Mouse (Mus musculus) kidney, postnatal 0 days (tissue): ENCODE data around the gene Zfp974. TPM values are rescaled to one million over a fixed set of nuclear protein-coding genes. Genes with fewer than 3 reads are reported as not detected.
A peak's percentile ranks its signal among the peaks of the same experiment; 100 is the strongest.
"Not testable (repeated sequence)": the region's sequence is repeated elsewhere in the genome, so short reads cannot be mapped to it uniquely, and the experiment has no call there.

Experiments
- ATAC-seq: fragments of 200-750 bp; cut with Nextera tagmentation; replicated peaks from 2 replicates; pipeline ENCODE4 v1.8.0; 2017; ENCODE audit warnings: low read depth, moderate number of reproducible peaks, moderate TSS enrichment, moderate library complexity; ENCODE audit not compliant: low FRiP score
- DNase-seq: peaks from one replicate; pipeline ENCODE4 v3.0.0-alpha.2; 2016; ENCODE audit warnings: low spot score
- H3K27ac ChIP-seq: fragments of 300-500 bp; sonication (generic); 2 replicates; pipeline ENCODE4 v1.5.1; 2014; ENCODE audit warnings: mild to moderate bottlenecking
- H3K27me3 ChIP-seq: fragments of 300-500 bp; sonication (generic); 2 replicates; pipeline ENCODE4 v1.6.1; 2014; ENCODE audit warnings: low read length, mixed read lengths; ENCODE audit not compliant: insufficient read depth
- H3K36me3 ChIP-seq: fragments of 300-500 bp; sonication (generic); 2 replicates; pipeline ENCODE4 v1.6.1; 2014; ENCODE audit warnings: low read length, mixed read lengths; ENCODE audit not compliant: insufficient read depth
- H3K4me1 ChIP-seq: fragments of 300-500 bp; sonication (generic); replicated peaks from 2 replicates; pipeline ENCODE4 v1.6.1; 2014; ENCODE audit warnings: antibody characterized with exemption, low read length, mixed read lengths; ENCODE audit not compliant: insufficient read depth
- H3K4me2 ChIP-seq: fragments of 300-500 bp; sonication (generic); 2 replicates; pipeline ENCODE4 v1.6.1; 2014; ENCODE audit warnings: mild to moderate bottlenecking, low read length, moderate library complexity, mixed read lengths
- H3K4me3 ChIP-seq: fragments of 300-500 bp; sonication (generic); replicated peaks from 2 replicates; pipeline ENCODE4 v1.5.1; 2014; ENCODE audit warnings: low read depth, low read length
- H3K9ac ChIP-seq: fragments of 300-500 bp; sonication (generic); 2 replicates; pipeline ENCODE4 v1.6.1; 2014; ENCODE audit warnings: low read depth, low read length
- H3K9me3 ChIP-seq: fragments of 300-500 bp; sonication (generic); replicated peaks from 2 replicates; pipeline ENCODE4 v1.6.1; 2016; ENCODE audit warnings: low read length, inconsistent platforms, mixed read lengths
- CTCF ChIP-seq: IDR thresholded peaks from 2 replicates; pipeline ENCODE4 v1.5.1; 2016; ENCODE audit warnings: antibody characterized with exemption, low read depth, mild to moderate bottlenecking, moderate library complexity
- WGBS: fragments of 180-500 bp; shearing (Covaris S2); extraction: QIAGEN DNeasy Blood & Tissue Kit; methylation state at CpG from one replicate; pipeline ENCODE4 v1.1.7; 2014; 5-methylcytosine and 5-hydroxymethylcytosine counted together
- polyA plus RNA-seq: library from polyadenylated mRNA; unstranded; fragments of >200 nt; fragmentation: Nextera tagmentation; extraction: Ambion mirVana; gene quantifications from 2 replicates; pipeline ENCODE4 v1.2.1, GENCODE M21; 2015

Gene Zfp974
- polyA plus RNA-seq = 5.4 and 5.8 TPM in 2 replicates

- peak within 1 kb of the TSS; percentile 84 for H3K9ac ChIP-seq
- 0 out of 2 replicates have a peak, but pooled peaks cover 6% of the 10 kb centered on the region for H3K4me1 ChIP-seq
- H3K9me3 ChIP-seq = no peaks in the 10 kb centered on the region
- H3K4me3 ChIP-seq = peak within 1 kb of the TSS; percentile 80
- peak; percentile 91 for DNase-seq
- peak within 1 kb of the TSS; percentile 54; the same call in 1 of the 2 replicates for H3K27ac ChIP-seq
- no peaks in the 10 kb centered on the region for H3K27me3 ChIP-seq
- H3K36me3 ChIP-seq = no peaks in the 10 kb centered on the region
- 0 out of 2 replicates have a peak, but pooled peaks have one; percentile 10 for TF ChIP-seq CTCF
- peak within 1 kb of the TSS; percentile 78 for H3K4me2 ChIP-seq
- ATAC-seq = peak; percentile 82
- WGBS = 4% methylated on average over 40 of the region's 40 CpGs
Observed at GRCm38 (mm10) chr7:27928818-27929695, at the start of gene Zfp974. TSS of gene Zfp974 (minus strand) at chr7:27929460.

DNA sequence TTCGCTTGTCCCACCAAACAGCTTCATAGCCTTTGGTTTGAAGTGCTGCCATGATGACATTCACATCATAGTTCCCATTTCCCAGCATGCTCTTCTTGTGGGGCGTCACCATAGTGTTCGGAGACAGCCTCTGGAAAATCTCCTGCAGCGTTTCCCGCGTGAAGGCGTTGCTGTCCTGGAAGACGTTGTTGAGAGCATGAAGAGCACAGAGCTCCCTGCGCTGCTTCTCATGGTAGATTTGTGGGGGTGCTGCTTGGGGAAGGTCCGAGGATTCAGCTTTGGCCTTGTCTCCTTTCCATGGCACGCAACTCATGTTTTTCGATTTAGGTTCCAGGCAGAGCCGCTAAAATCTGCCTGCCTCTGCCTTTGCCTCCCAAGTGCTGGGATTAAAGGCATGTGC is 20.2 kb upstream of the Zfp974 start:
- H3K4me3 ChIP-seq, H3K9me3 ChIP-seq, H3K4me1 ChIP-seq, ATAC-seq, DNase-seq, H3K4me2 ChIP-seq, H3K27ac ChIP-seq, H3K27me3 ChIP-seq, H3K36me3 ChIP-seq, H3K9ac ChIP-seq: not testable (repeated sequence)
- 97% methylated on average over 13 of the region's 13 CpGs for WGBS

DNA sequence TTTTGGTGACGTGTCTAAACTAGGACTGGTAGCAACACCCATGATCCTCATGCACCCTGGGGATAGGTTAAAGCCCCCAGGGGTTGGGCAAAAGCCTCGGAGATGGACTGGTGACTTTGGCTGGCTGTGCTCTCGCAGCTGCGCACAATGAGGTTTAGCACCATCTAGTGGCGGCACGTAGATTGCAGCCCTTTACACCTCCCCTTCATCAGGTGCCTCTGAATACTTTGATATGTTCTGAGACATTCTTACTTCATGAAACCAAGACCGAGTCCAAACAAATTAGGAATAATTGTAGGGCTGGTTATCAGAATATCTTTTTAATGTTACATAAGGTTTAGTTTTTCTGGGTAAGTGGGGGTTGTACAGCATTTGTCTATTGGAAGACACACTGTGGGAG is 12.6 kb upstream of the Zfp974 start:
- not testable (repeated sequence) for ATAC-seq, H3K36me3 ChIP-seq, H3K27ac ChIP-seq, DNase-seq, H3K4me1 ChIP-seq, H3K27me3 ChIP-seq, H3K9ac ChIP-seq, H3K4me2 ChIP-seq, H3K9me3 ChIP-seq, H3K4me3 ChIP-seq
- WGBS = 45% methylated on average over 5 of the region's 7 CpGs
- peak; percentile 32 for TF ChIP-seq CTCF

DNA sequence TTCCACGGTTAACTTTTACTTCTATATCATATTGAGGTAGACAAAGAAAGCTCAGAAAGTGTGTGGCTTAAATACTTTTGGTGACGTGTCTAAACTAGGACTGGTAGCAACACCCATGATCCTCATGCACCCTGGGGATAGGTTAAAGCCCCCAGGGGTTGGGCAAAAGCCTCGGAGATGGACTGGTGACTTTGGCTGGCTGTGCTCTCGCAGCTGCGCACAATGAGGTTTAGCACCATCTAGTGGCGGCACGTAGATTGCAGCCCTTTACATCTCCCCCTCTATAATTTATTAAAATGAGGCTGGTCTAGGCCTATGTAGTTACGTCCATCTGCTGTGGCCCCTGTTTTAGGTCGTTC is 4.5 kb upstream of the Zfp974 start:
- not testable (repeated sequence) for H3K4me3 ChIP-seq, H3K27me3 ChIP-seq, ATAC-seq, H3K9me3 ChIP-seq, H3K36me3 ChIP-seq, H3K4me1 ChIP-seq, H3K27ac ChIP-seq, DNase-seq, H3K9ac ChIP-seq
- WGBS = 14% methylated on average over 1 of the region's 9 CpGs
- peak overlapping the region; percentile 49 for H3K4me2 ChIP-seq

- no peaks in the 10 kb centered on the region for H3K9me3 ChIP-seq
- H3K4me1 ChIP-seq = 0 out of 2 replicates have a peak, but pooled peaks cover 5% of the 10 kb centered on the region
- peak overlapping the region; percentile 49 for H3K4me2 ChIP-seq
- H3K27me3 ChIP-seq = no peaks in the 10 kb centered on the region
- H3K36me3 ChIP-seq = no peaks in the 10 kb centered on the region
- ATAC-seq (no peak), DNase-seq (peak; percentile 10)
- WGBS = 18% methylated on average over 7 of the region's 7 CpGs
- H3K27ac ChIP-seq = no peak overlapping the region
- peak overlapping the region; percentile 42; the same call in 1 of the 2 replicates for H3K9ac ChIP-seq
- no peak for TF ChIP-seq CTCF
- H3K4me3 ChIP-seq = no peak overlapping the region
Observed at GRCm38 (mm10) chr7:27933050-27933799, 4.0 kb upstream of the Zfp974 start.

DNA sequence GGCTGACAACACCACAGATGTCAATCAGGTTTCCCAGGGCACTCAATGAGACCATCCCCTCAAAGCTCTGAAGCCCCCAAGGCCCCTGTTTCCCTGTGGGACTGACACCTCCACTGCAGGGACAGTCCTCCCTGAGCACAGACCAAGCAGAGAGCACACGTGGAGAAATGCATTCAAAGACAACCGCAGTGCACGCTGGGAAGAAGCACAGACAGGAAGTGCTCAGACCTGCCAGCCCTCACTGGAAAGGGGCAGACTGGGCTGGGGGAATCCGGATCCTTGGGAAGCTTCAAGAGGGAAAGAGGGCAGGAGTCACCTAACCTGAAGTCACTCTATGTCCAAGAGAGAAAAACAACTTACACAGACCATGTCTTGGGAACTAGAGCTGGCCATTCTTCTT is 2.2 kb downstream of the Zfp974 start:
- not testable (repeated sequence) for ATAC-seq, H3K36me3 ChIP-seq, DNase-seq, H3K9me3 ChIP-seq, H3K27me3 ChIP-seq, H3K27ac ChIP-seq, H3K4me2 ChIP-seq, H3K4me3 ChIP-seq, H3K4me1 ChIP-seq, H3K9ac ChIP-seq
- 43% methylated on average over 4 of the region's 4 CpGs for WGBS

- not testable (repeated sequence) for DNase-seq, H3K4me3 ChIP-seq, H3K27ac ChIP-seq, H3K27me3 ChIP-seq, H3K4me1 ChIP-seq, H3K4me2 ChIP-seq, H3K9me3 ChIP-seq, H3K9ac ChIP-seq, ATAC-seq
- 90% methylated on average over 3 of the region's 4 CpGs for WGBS
- H3K36me3 ChIP-seq = peaks cover 16% of the 10 kb centered on the region; the same call in 1 of the 2 replicates
Observed at GRCm38 (mm10) chr7:27910952-27911351, 18.3 kb downstream of the Zfp974 start.
